Mouse (Mus musculus): ENCODE data around the gene Asic2. TPM values are rescaled to one million over a fixed set of nuclear protein-coding genes. Genes with fewer than 3 reads are reported as not detected.
"Not testable (repeated sequence)": the region's sequence is repeated elsewhere in the genome, so short reads cannot be mapped to it uniquely, and the experiment has no call there.

Gene Asic2
- polyA plus RNA-seq, 1 experiment from 2014 or later: 0.77 TPM

DNA sequence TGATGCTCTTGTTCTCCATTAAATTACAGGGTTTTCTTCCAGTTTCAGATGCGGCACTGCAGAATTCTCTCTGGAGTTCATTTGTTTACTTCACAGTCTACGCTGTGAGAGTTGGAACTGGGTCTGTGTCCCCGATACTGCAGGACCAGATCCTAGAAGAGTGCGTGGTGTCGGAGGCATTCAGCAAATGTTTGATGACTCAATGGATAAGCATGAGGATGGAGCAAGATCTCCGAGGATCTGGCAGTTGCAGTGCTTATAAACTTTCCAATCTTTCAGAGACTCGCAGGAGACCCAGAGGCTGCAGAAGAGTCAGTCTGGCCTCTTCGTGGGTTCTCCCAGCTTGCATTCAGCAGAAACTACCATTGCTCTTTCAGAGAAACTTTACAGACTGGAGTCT is 566.0 kb downstream of the Asic2 start:
- H3K4me1 ChIP-seq: peaks cover 19% of the 10 kb centered on the region
- no peak for DNase-seq (ENCODE audit: low spot score)
- no peak overlapping the region for H3K27ac ChIP-seq
- H3K9me3 ChIP-seq: no peaks in the 10 kb centered on the region
- 0 out of 2 replicates have a peak, but pooled peaks cover 4% of the 10 kb centered on the region for H3K27me3 ChIP-seq (ENCODE audit: insufficient read depth, poor library complexity, severe bottlenecking)
- H3K36me3 ChIP-seq: no peaks in the 10 kb centered on the region
- 78% methylated on average over 8 of the region's 8 CpGs for WGBS
- H3K4me3 ChIP-seq: no peak overlapping the region

GRCm38 (mm10) chr11:81392855-81393254 is 575.4 kb downstream of the Asic2 start:
- Histone ChIP-seq H3K27me3 (ENCODE audit: insufficient read depth, poor library complexity, severe bottlenecking) (no peaks in the 10 kb centered on the region), H3K4me3 (no peak overlapping the region), H3K36me3 (no peaks in the 10 kb centered on the region), H3K27ac (no peak overlapping the region), H3K9me3 (no peaks in the 10 kb centered on the region), H3K4me1 (no peaks in the 10 kb centered on the region)
- WGBS: 72% methylated on average over 9 of the region's 9 CpGs
- DNase-seq (ENCODE audit: low spot score): no peak

- H3K27ac ChIP-seq: no peak overlapping the region
- no peaks in the 10 kb centered on the region for H3K4me1 ChIP-seq
- no peaks in the 10 kb centered on the region for H3K36me3 ChIP-seq
- no peaks in the 10 kb centered on the region for H3K9me3 ChIP-seq
- WGBS: 79% methylated on average over 2 of the region's 2 CpGs
- no peaks in the 10 kb centered on the region; the same call in 1 of the 2 replicates for H3K27me3 ChIP-seq (ENCODE audit: insufficient read depth, poor library complexity, severe bottlenecking)
- H3K4me3 ChIP-seq: no peak overlapping the region
- no peak for DNase-seq (ENCODE audit: low spot score)
Observed at GRCm38 (mm10) chr11:81386185-81386584, 582.1 kb downstream of the Asic2 start.

- H3K4me3 ChIP-seq: no peak overlapping the region
- no peaks in the 10 kb centered on the region for H3K4me1 ChIP-seq
- no peaks in the 10 kb centered on the region; the same call in 1 of the 2 replicates for H3K27me3 ChIP-seq (ENCODE audit: insufficient read depth, poor library complexity, severe bottlenecking)
- no peaks in the 10 kb centered on the region for H3K36me3 ChIP-seq
- H3K9me3 ChIP-seq: no peaks in the 10 kb centered on the region
- no peak overlapping the region for H3K27ac ChIP-seq
- DNase-seq (ENCODE audit: low spot score): no peak
Observed at GRCm38 (mm10) chr11:81385547-81385946, 582.7 kb downstream of the Asic2 start.

DNA sequence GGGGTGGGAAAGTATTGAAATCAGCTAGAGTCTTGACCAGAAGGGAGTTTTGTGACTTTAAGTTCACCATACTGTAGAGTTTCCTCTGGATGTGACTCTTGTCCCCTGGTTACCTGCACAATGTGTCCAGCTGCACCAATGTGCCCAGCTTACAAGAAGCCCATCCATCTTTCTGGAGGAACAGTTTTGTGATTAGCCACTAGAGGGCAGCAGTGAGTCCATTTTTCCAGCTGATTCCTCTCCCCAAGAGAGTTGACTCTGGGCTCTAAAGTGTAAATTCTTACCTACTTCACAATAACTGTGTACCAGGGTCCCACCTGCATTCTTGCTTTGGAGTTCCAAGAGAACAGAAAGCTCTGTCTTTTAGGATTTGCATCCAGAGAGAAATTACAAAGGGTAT is 593.4 kb downstream of the Asic2 start:
- Histone ChIP-seq H3K27me3 (ENCODE audit: insufficient read depth, poor library complexity, severe bottlenecking) (no peaks in the 10 kb centered on the region), H3K4me3 (no peak overlapping the region), H3K4me1 (peaks cover 17% of the 10 kb centered on the region), H3K9me3 (no peaks in the 10 kb centered on the region), H3K36me3 (no peaks in the 10 kb centered on the region), H3K27ac (no peak overlapping the region)
- no peak for DNase-seq (ENCODE audit: low spot score)

GRCm38 (mm10) chr11:81374003-81374710 is 594.1 kb downstream of the Asic2 start:
- no peaks in the 10 kb centered on the region for H3K9me3 ChIP-seq
- no peaks in the 10 kb centered on the region for H3K27me3 ChIP-seq (ENCODE audit: insufficient read depth, poor library complexity, severe bottlenecking)
- no peak overlapping the region for H3K4me3 ChIP-seq
- WGBS: 67% methylated on average over 8 of the region's 8 CpGs
- no peak for DNase-seq (ENCODE audit: low spot score)
- peaks cover 24% of the 10 kb centered on the region for H3K4me1 ChIP-seq
- H3K27ac ChIP-seq: no peak overlapping the region
- H3K36me3 ChIP-seq: no peaks in the 10 kb centered on the region

- WGBS: 68% methylated on average over 8 of the region's 8 CpGs
- no peaks in the 10 kb centered on the region for H3K36me3 ChIP-seq
- no peak for DNase-seq (ENCODE audit: low spot score)
- H3K4me1 ChIP-seq: peaks cover 24% of the 10 kb centered on the region
- no peak overlapping the region for H3K27ac ChIP-seq
- H3K27me3 ChIP-seq (ENCODE audit: insufficient read depth, poor library complexity, severe bottlenecking): 0 out of 2 replicates have a peak, but pooled peaks cover 4% of the 10 kb centered on the region
- H3K4me3 ChIP-seq: no peak overlapping the region
- H3K9me3 ChIP-seq: no peaks in the 10 kb centered on the region
Observed at GRCm38 (mm10) chr11:81371545-81371944, 596.7 kb downstream of the Asic2 start.

GRCm38 (mm10) chr11:81370426-81370810 is 597.8 kb downstream of the Asic2 start:
- 58% methylated on average over 8 of the region's 8 CpGs for WGBS
- peaks cover 10% of the 10 kb centered on the region; the same call in 1 of the 2 replicates for H3K27me3 ChIP-seq (ENCODE audit: insufficient read depth, poor library complexity, severe bottlenecking)
- peaks cover 24% of the 10 kb centered on the region for H3K4me1 ChIP-seq
- no peak overlapping the region for H3K27ac ChIP-seq
- no peaks in the 10 kb centered on the region for H3K9me3 ChIP-seq
- no peaks in the 10 kb centered on the region for H3K36me3 ChIP-seq
- H3K4me3 ChIP-seq: no peak overlapping the region
- DNase-seq (ENCODE audit: low spot score): no peak

GRCm38 (mm10) chr11:81369497-81370425 is 598.5 kb downstream of the Asic2 start:
- Histone ChIP-seq H3K27me3 (ENCODE audit: insufficient read depth, poor library complexity, severe bottlenecking) (peaks cover 10% of the 10 kb centered on the region; the same call in 1 of the 2 replicates), H3K27ac (no peak overlapping the region), H3K4me3 (no peak overlapping the region), H3K4me1 (peaks cover 24% of the 10 kb centered on the region), H3K9me3 (no peaks in the 10 kb centered on the region), H3K36me3 (no peaks in the 10 kb centered on the region)
- WGBS: 63% methylated on average over 10 of the region's 10 CpGs
- DNase-seq (ENCODE audit: low spot score): no peak

DNA sequence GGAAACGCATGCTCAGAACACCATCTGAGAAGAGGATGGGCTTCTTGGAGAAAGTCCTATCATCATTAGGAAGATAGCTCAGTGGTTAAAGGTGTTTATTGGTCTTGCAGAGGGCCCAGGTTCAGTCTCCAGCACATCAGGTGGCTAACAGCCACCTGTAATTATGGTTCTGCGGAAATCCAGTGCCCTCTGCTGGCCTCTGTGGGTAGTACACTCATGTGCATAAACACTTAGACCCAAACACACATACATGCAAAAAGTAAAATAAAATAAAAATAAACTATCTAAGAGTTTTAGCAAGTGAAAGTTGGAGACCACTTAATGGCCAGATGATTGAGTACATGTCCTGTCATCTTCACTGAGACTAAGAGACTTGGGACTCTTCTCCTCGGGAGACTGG is 603.8 kb downstream of the Asic2 start:
- Histone ChIP-seq H3K36me3 (no peaks in the 10 kb centered on the region), H3K4me3 (no peak overlapping the region), H3K9me3 (no peaks in the 10 kb centered on the region), H3K27ac (no peak overlapping the region), H3K4me1 (peaks cover 9% of the 10 kb centered on the region), H3K27me3 (ENCODE audit: insufficient read depth, poor library complexity, severe bottlenecking) (peaks cover 10% of the 10 kb centered on the region; the same call in 1 of the 2 replicates)
- WGBS: 92% methylated on average over 3 of the region's 3 CpGs
- DNase-seq (ENCODE audit: low spot score): no peak

DNA sequence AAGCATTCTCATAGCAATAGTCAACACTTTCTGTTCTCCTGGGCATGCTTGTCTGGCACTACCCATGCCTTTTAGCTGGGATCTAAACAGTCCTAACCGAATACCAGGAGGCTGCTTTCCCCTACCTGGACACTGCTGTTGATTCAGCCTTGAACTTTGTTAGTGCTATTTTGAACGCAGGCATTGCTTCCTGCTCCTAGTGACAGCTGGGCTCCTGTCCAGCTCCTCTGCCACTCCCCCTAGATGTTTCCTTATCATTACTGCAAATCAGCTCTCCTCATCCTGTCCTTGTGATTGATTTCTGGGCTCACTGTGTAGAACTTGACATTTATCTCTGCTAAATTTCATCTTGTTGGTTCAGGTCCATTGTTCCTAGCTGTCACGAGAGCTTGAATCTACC is 605.8 kb downstream of the Asic2 start:
- Histone ChIP-seq H3K36me3 (no peaks in the 10 kb centered on the region), H3K4me3 (no peak overlapping the region), H3K27ac (no peak overlapping the region), H3K9me3 (no peaks in the 10 kb centered on the region), H3K4me1 (peaks cover 6% of the 10 kb centered on the region; the same call in 1 of the 2 replicates), H3K27me3 (ENCODE audit: insufficient read depth, poor library complexity, severe bottlenecking) (peaks cover 10% of the 10 kb centered on the region; the same call in 1 of the 2 replicates)
- DNase-seq (ENCODE audit: low spot score): no peak
- WGBS: 54% methylated on average over 3 of the region's 3 CpGs

DNA sequence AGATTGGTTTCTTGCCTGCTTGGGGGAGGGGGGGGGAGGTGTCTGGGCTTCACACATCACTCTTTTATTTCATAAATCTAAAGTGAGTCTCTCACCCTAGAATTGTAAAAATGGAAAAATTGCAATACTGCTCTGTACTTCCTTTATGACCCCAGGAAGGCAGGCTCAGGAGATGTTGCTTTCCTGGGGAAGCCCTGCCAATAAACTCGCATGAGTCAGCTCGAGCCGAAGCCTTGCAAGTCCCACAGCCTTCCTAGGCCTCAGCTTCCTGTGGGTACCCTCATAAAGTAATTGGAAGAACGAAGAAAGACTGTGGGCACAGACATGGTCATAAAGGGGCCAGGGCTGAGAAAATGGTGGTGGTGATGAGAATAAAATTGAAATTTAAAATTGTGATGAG is 607.2 kb downstream of the Asic2 start:
- WGBS: 71% methylated on average over 4 of the region's 4 CpGs
- 0 out of 2 replicates have a peak, but pooled peaks cover 1% of the 10 kb centered on the region for H3K27me3 ChIP-seq (ENCODE audit: insufficient read depth, poor library complexity, severe bottlenecking)
- H3K36me3 ChIP-seq: no peaks in the 10 kb centered on the region
- H3K9me3 ChIP-seq: no peaks in the 10 kb centered on the region
- no peak overlapping the region for H3K4me3 ChIP-seq
- no peak for DNase-seq (ENCODE audit: low spot score)
- H3K27ac ChIP-seq: no peak overlapping the region
- H3K4me1 ChIP-seq: peaks cover 6% of the 10 kb centered on the region; the same call in 1 of the 2 replicates

GRCm38 (mm10) chr11:81350498-81350897 is 617.8 kb downstream of the Asic2 start:
- H3K27ac ChIP-seq; H3K36me3 ChIP-seq; DNase-seq (ENCODE audit: low spot score); H3K9me3 ChIP-seq; H3K4me1 ChIP-seq; H3K4me3 ChIP-seq: not testable (repeated sequence)
- WGBS: 61% methylated on average over 5 of the region's 6 CpGs
- H3K27me3 ChIP-seq (ENCODE audit: insufficient read depth, poor library complexity, severe bottlenecking): peaks cover 19% of the 10 kb centered on the region; the same call in 1 of the 2 replicates
